Mouse (Mus musculus): ENCODE data around the gene Stx1a.

GRCm38 (mm10) chr5:135072061-135072460 lies 48.8 kb downstream of the Stx1a start:
- TF ChIP-seq CTCF (conservative IDR thresholded peaks at IDR 0.05; ENCODE audit: low read length): no peak
- TF ChIP-seq NANOG (IDR thresholded peaks at IDR 0.05; ENCODE audit: borderline replicate concordance, low read length): no peak
- TF ChIP-seq POU5F1 (IDR thresholded peaks at IDR 0.05; ENCODE audit: borderline replicate concordance, low read length): no peak
